Mouse (Mus musculus): ENCODE results near the gene Pde6h. TPM values are rescaled to one million over a fixed set of nuclear protein-coding genes. Genes with fewer than 3 reads are reported as not detected.

The Pde6h gene
- polyA plus RNA-seq, 1 experiment from 2014 or later = 0.44 TPM

GRCm38 (mm10) chr6:136942280-136942679, 18.6 kb downstream of the Pde6h start:
- no peaks in the 10 kb centered on the region for H3K9me3 ChIP-seq (ENCODE audit: control insufficient read depth)
- no peak overlapping the region for H3K9ac ChIP-seq (ENCODE audit: low read depth, low read length)
- no peak for ATAC-seq
- no peak overlapping the region for H3K4me2 ChIP-seq (replicated peaks; ENCODE audit: low read depth)
- TF ChIP-seq CTCF (IDR thresholded peaks at IDR 0.05; ENCODE audit: low read depth) = no peak
- no peaks in the 10 kb centered on the region for H3K36me3 ChIP-seq (ENCODE audit: control insufficient read depth, insufficient read depth)
- no peak overlapping the region for H3K27ac ChIP-seq (ENCODE audit: low read depth, low read length)
- H3K4me3 ChIP-seq (ENCODE audit: low read depth, low read length) = no peak overlapping the region
- H3K27me3 ChIP-seq (replicated peaks; ENCODE audit: control insufficient read depth, insufficient read depth, low read length) = no peaks in the 10 kb centered on the region
- H3K4me1 ChIP-seq (replicated peaks; ENCODE audit: control insufficient read depth, insufficient read depth, low read length) = no peaks in the 10 kb centered on the region
- 78% methylated on average over 9 of the region's 9 CpGs for WGBS

- Histone ChIP-seq H3K36me3 (ENCODE audit: control insufficient read depth, insufficient read depth) (no peaks in the 10 kb centered on the region), H3K9me3 (ENCODE audit: control insufficient read depth) (no peaks in the 10 kb centered on the region), H3K4me2 (replicated peaks; ENCODE audit: low read depth) (no peak overlapping the region), H3K27me3 (replicated peaks; ENCODE audit: control insufficient read depth, insufficient read depth, low read length) (no peaks in the 10 kb centered on the region), H3K9ac (ENCODE audit: low read depth, low read length) (no peak overlapping the region), H3K4me3 (ENCODE audit: low read depth, low read length) (no peak overlapping the region), H3K4me1 (replicated peaks; ENCODE audit: control insufficient read depth, insufficient read depth, low read length) (no peaks in the 10 kb centered on the region), H3K27ac (ENCODE audit: low read depth, low read length) (no peak overlapping the region)
- ATAC-seq = no peak
- no peak for TF ChIP-seq CTCF (IDR thresholded peaks at IDR 0.05; ENCODE audit: low read depth)
Measured at GRCm38 (mm10) chr6:136943392-136943791, 19.8 kb downstream of the Pde6h start.

- no peaks in the 10 kb centered on the region for H3K9me3 ChIP-seq (ENCODE audit: control insufficient read depth)
- no peak overlapping the region for H3K4me3 ChIP-seq (ENCODE audit: low read depth, low read length)
- no peak for TF ChIP-seq CTCF (IDR thresholded peaks at IDR 0.05; ENCODE audit: low read depth)
- no peak overlapping the region for H3K9ac ChIP-seq (ENCODE audit: low read depth, low read length)
- H3K4me1 ChIP-seq (replicated peaks; ENCODE audit: control insufficient read depth, insufficient read depth, low read length) = no peaks in the 10 kb centered on the region
- H3K27ac ChIP-seq (ENCODE audit: low read depth, low read length) = no peak overlapping the region
- ATAC-seq = no peak
- H3K27me3 ChIP-seq (replicated peaks; ENCODE audit: control insufficient read depth, insufficient read depth, low read length) = no peaks in the 10 kb centered on the region
- 55% methylated on average over 8 of the region's 8 CpGs for WGBS
- H3K4me2 ChIP-seq (replicated peaks; ENCODE audit: low read depth) = no peak overlapping the region
- no peaks in the 10 kb centered on the region for H3K36me3 ChIP-seq (ENCODE audit: control insufficient read depth, insufficient read depth)
Measured at GRCm38 (mm10) chr6:136944511-136944910, 20.9 kb downstream of the Pde6h start.

GRCm38 (mm10) chr6:136946241-136946640, 22.6 kb downstream of the Pde6h start:
- whole genome bisulfite sequencing = 59% methylated on average over 5 of the region's 5 CpGs

GRCm38 (mm10) chr6:136946943-136947342, 23.3 kb downstream of the Pde6h start:
- WGBS = 35% methylated on average over 9 of the region's 9 CpGs
- no peak overlapping the region for H3K4me3 ChIP-seq (ENCODE audit: low read depth, low read length)
- no peak for ATAC-seq
- H3K4me2 ChIP-seq (replicated peaks; ENCODE audit: low read depth) = no peak overlapping the region
- H3K9me3 ChIP-seq (ENCODE audit: control insufficient read depth) = no peaks in the 10 kb centered on the region
- no peak overlapping the region for H3K9ac ChIP-seq (ENCODE audit: low read depth, low read length)
- no peaks in the 10 kb centered on the region for H3K27me3 ChIP-seq (replicated peaks; ENCODE audit: control insufficient read depth, insufficient read depth, low read length)
- no peak overlapping the region for H3K27ac ChIP-seq (ENCODE audit: low read depth, low read length)
- no peaks in the 10 kb centered on the region for H3K36me3 ChIP-seq (ENCODE audit: control insufficient read depth, insufficient read depth)
- no peaks in the 10 kb centered on the region for H3K4me1 ChIP-seq (replicated peaks; ENCODE audit: control insufficient read depth, insufficient read depth, low read length)
- no peak for TF ChIP-seq CTCF (IDR thresholded peaks at IDR 0.05; ENCODE audit: low read depth)

More at GRCm38 (mm10) chr6:136946241-136946640, 22.6 kb downstream of the Pde6h start:
- H3K4me1 ChIP-seq (replicated peaks; ENCODE audit: control insufficient read depth, insufficient read depth, low read length) = no peaks in the 10 kb centered on the region
- H3K9me3 ChIP-seq (ENCODE audit: control insufficient read depth) = no peaks in the 10 kb centered on the region
- no peaks in the 10 kb centered on the region for H3K27me3 ChIP-seq (replicated peaks; ENCODE audit: control insufficient read depth, insufficient read depth, low read length)
- no peak overlapping the region for H3K4me3 ChIP-seq (ENCODE audit: low read depth, low read length)
- H3K9ac ChIP-seq (ENCODE audit: low read depth, low read length) = no peak overlapping the region
- no peak for TF ChIP-seq CTCF (IDR thresholded peaks at IDR 0.05; ENCODE audit: low read depth)
- no peak overlapping the region for H3K4me2 ChIP-seq (replicated peaks; ENCODE audit: low read depth)
- H3K27ac ChIP-seq (ENCODE audit: low read depth, low read length) = no peak overlapping the region
- no peak for ATAC-seq
- no peaks in the 10 kb centered on the region for H3K36me3 ChIP-seq (ENCODE audit: control insufficient read depth, insufficient read depth)

GRCm38 (mm10) chr6:136947716-136948115, 24.1 kb downstream of the Pde6h start:
- TF ChIP-seq CTCF (IDR thresholded peaks at IDR 0.05; ENCODE audit: low read depth) = no peak
- WGBS = 70% methylated on average over 4 of the region's 4 CpGs
- H3K36me3 ChIP-seq (ENCODE audit: control insufficient read depth, insufficient read depth) = no peaks in the 10 kb centered on the region
- no peaks in the 10 kb centered on the region for H3K27me3 ChIP-seq (replicated peaks; ENCODE audit: control insufficient read depth, insufficient read depth, low read length)
- no peak overlapping the region for H3K27ac ChIP-seq (ENCODE audit: low read depth, low read length)
- H3K9me3 ChIP-seq (ENCODE audit: control insufficient read depth) = no peaks in the 10 kb centered on the region
- H3K4me3 ChIP-seq (ENCODE audit: low read depth, low read length) = no peak overlapping the region
- no peaks in the 10 kb centered on the region for H3K4me1 ChIP-seq (replicated peaks; ENCODE audit: control insufficient read depth, insufficient read depth, low read length)
- H3K4me2 ChIP-seq (replicated peaks; ENCODE audit: low read depth) = no peak overlapping the region
- H3K9ac ChIP-seq (ENCODE audit: low read depth, low read length) = no peak overlapping the region
- no peak for ATAC-seq

GRCm38 (mm10) chr6:136950171-136950570, 26.5 kb downstream of the Pde6h start:
- Histone ChIP-seq H3K36me3 (ENCODE audit: control insufficient read depth, insufficient read depth) (no peaks in the 10 kb centered on the region), H3K27ac (ENCODE audit: low read depth, low read length) (no peak overlapping the region), H3K4me1 (replicated peaks; ENCODE audit: control insufficient read depth, insufficient read depth, low read length) (no peaks in the 10 kb centered on the region), H3K9ac (ENCODE audit: low read depth, low read length) (no peak overlapping the region), H3K4me2 (replicated peaks; ENCODE audit: low read depth) (no peak overlapping the region), H3K4me3 (ENCODE audit: low read depth, low read length) (no peak overlapping the region), H3K27me3 (replicated peaks; ENCODE audit: control insufficient read depth, insufficient read depth, low read length) (no peaks in the 10 kb centered on the region), H3K9me3 (ENCODE audit: control insufficient read depth) (no peaks in the 10 kb centered on the region)
- ATAC-seq = no peak
- no peak for TF ChIP-seq CTCF (IDR thresholded peaks at IDR 0.05; ENCODE audit: low read depth)
- 92% methylated on average over 2 of the region's 2 CpGs for WGBS
